In the genomic region with DNA sequence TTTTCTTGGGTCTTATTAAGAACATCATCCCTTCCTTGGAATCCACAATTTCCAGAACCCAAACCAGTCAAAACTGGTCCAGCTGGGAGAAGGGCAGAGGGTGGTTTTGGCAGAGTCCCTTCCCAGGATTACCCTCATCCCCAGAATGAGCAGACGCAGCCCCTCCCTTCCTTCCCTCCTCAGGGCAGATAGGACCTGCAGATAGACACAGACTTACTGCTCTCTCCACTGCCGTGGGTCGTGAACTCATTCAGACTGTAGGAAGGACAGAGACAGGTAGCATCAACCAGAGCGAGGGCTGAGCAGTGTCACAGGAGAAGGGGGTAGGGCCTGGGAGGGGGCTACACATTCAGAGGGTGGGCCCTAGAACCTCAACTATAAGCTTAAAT, we compare ENCODE assay signal across 15 mouse cellular contexts. TPM values are rescaled to one million over a fixed set of nuclear protein-coding genes. Genes with fewer than 3 reads are reported as not detected.
DNase-seq lines count a peak whose midpoint lies in the region; ATAC-seq and TF ChIP-seq lines count a peak whose summit lies in the region.
"Had no signal": no experiment of that assay in that cellular context is flagged by ENCODE, and none has a peak within 500 bp of the region (broad histone marks: within the 10 kb centered on the region; RNA-seq: fewer than 3 reads in every experiment).

No protein-coding gene starts in this region.

- TF ChIP-seq EP300 in heart, adult 2 months (IDR thresholded peaks at IDR 0.05; ENCODE audit: insufficient read depth, low read depth, low read length): no peak
- no peak for TF ChIP-seq EP300 in stomach, postnatal 0 days (optimal IDR thresholded peaks at IDR 0.05)

- intact Hi-C loops in heart, adult 2 months (cut with DNase I): no loop called here
- intact Hi-C loops in left cerebral cortex, adult 2 months (cut with DNase I): no loop called here

- no peaks in the 10 kb centered on the region for H3K27me3 ChIP-seq in heart, adult 2 months (ENCODE audit: control insufficient read depth, insufficient read depth, low read length)
- no peaks in the 10 kb centered on the region for H3K27me3 ChIP-seq in kidney, embryonic 15.5 days
- no peaks in the 10 kb centered on the region for H3K27me3 ChIP-seq in megakaryocyte, embryonic 14.5 days (replicated peaks)
- no peaks in the 10 kb centered on the region for H3K27me3 ChIP-seq in stomach, postnatal 0 days (ENCODE audit: control insufficient read depth, insufficient read depth, low read length)

- H3K4me3 ChIP-seq in heart, adult 2 months: no peak overlapping the region; the same call in 1 of the 2 replicates
- H3K4me3 ChIP-seq in kidney, embryonic 15.5 days (replicated peaks): no peak overlapping the region
- peak overlapping the region; percentile 29 for H3K4me3 ChIP-seq in megakaryocyte, embryonic 14.5 days (replicated peaks)
- no peak overlapping the region for H3K4me3 ChIP-seq in stomach, postnatal 0 days (ENCODE audit: low read depth, low read length)
- H3K4me3 ChIP-seq in left cerebral cortex, adult 2 months: no peak overlapping the region

- no peaks in the 10 kb centered on the region for H3K9me3 ChIP-seq in kidney, embryonic 15.5 days (replicated peaks)
- H3K9me3 ChIP-seq in megakaryocyte, embryonic 14.5 days: no peaks in the 10 kb centered on the region
- no peaks in the 10 kb centered on the region for H3K9me3 ChIP-seq in stomach, postnatal 0 days (ENCODE audit: control insufficient read depth, low read length)

- H3K9ac ChIP-seq in heart, adult 2 months (ENCODE audit: low read depth, low read length): no peak overlapping the region
- H3K9ac ChIP-seq in kidney, embryonic 15.5 days: no peak overlapping the region
- no peak overlapping the region for H3K9ac ChIP-seq in stomach, postnatal 0 days (ENCODE audit: low read length)
- H3K9ac ChIP-seq: forebrain, postnatal 0 days had no signal

- peaks cover 2% of the 10 kb centered on the region; the same call in 1 of the 2 replicates for H3K36me3 ChIP-seq in heart, adult 2 months (ENCODE audit: control insufficient read depth, insufficient read depth, low read length)
- peaks cover 70% of the 10 kb centered on the region for H3K36me3 ChIP-seq in kidney, embryonic 15.5 days
- peaks cover 91% of the 10 kb centered on the region for H3K36me3 ChIP-seq in megakaryocyte, embryonic 14.5 days (replicated peaks; ENCODE audit: low read length)
- peaks cover 13% of the 10 kb centered on the region for H3K36me3 ChIP-seq in stomach, postnatal 0 days (ENCODE audit: control insufficient read depth, insufficient read depth, low read length)

- peaks cover 25% of the 10 kb centered on the region for H3K4me1 ChIP-seq in heart, adult 2 months (ENCODE audit: control insufficient read depth, insufficient read depth, low read length)
- peaks cover 57% of the 10 kb centered on the region for H3K4me1 ChIP-seq in kidney, embryonic 15.5 days
- H3K4me1 ChIP-seq in megakaryocyte, embryonic 14.5 days: peaks cover 46% of the 10 kb centered on the region
- H3K4me1 ChIP-seq in stomach, postnatal 0 days (replicated peaks; ENCODE audit: control insufficient read depth, insufficient read depth): 0 out of 2 replicates have a peak, but pooled peaks cover 3% of the 10 kb centered on the region

- WGBS in heart, adult 2 months: 48% methylated on average over 4 of the region's 4 CpGs
- 72% methylated on average over 4 of the region's 4 CpGs for WGBS in kidney, embryonic 15.5 days
- 68% methylated on average over 4 of the region's 4 CpGs for WGBS in stomach, postnatal 0 days

- 0 out of 2 replicates have a peak overlapping the region, but pooled peaks have one; percentile 21 for H3K4me2 ChIP-seq in kidney, embryonic 15.5 days
- no peak overlapping the region for H3K4me2 ChIP-seq in stomach, postnatal 0 days (replicated peaks; ENCODE audit: low read depth)

- H3K27ac ChIP-seq in heart, adult 2 months: peak overlapping the region; percentile 77
- peak overlapping the region; percentile 72; the same call in 1 of the 2 replicates for H3K27ac ChIP-seq in kidney, embryonic 15.5 days
- 0 out of 2 replicates have a peak overlapping the region, but pooled peaks have one; percentile 18 for H3K27ac ChIP-seq in stomach, postnatal 0 days (replicated peaks)
- H3K27ac ChIP-seq in left cerebral cortex, adult 2 months: no peak overlapping the region

- DNase-seq in heart, adult 2 months: no peak
- no peak for DNase-seq in heart, adult 18-20 months
- no peak for DNase-seq in kidney, adult 11 months
- DNase-seq in stomach, postnatal 0 days (ENCODE audit: low spot score): no peak
- DNase-seq in left cerebral cortex, adult 2 months (ENCODE audit: extremely low spot score in 1 of 2, low spot score in 2 of 2): no peak

- no peak for ATAC-seq in kidney, embryonic 15.5 days (replicated peaks; ENCODE audit: low FRiP score)
- no peak for ATAC-seq in megakaryocyte, adult 5-6 weeks (ENCODE audit: poor library complexity, severe bottlenecking)
- ATAC-seq in stomach, postnatal 0 days (ENCODE audit: low FRiP score, low TSS enrichment): no peak
- ATAC-seq: hindbrain, embryonic 16.5 days had no signal

- TF ChIP-seq CTCF in heart, adult 2 months (IDR thresholded peaks at IDR 0.05): no peak
- TF ChIP-seq CTCF in stomach, postnatal 0 days (IDR thresholded peaks at IDR 0.05; ENCODE audit: low read depth): no peak
- TF ChIP-seq CTCF in left cerebral cortex, adult 2 months (IDR thresholded peaks at IDR 0.05): no peak

- H3K79me2 ChIP-seq in heart, adult 2 months (replicated peaks; ENCODE audit: control insufficient read depth, insufficient read depth, low read length): no peaks in the 10 kb centered on the region

- TF ChIP-seq POLR2A in heart, adult 2 months (IDR thresholded peaks at IDR 0.05; ENCODE audit: insufficient read depth, low read depth, low read length): no peak

RNA-seq across cellular contexts. Expression of gene Csf3, which starts 10.0 kb away (rescaled TPM):
- total RNA-seq in heart, adult 2 months (2021): not detected
- not detected in 2 replicates for polyA plus RNA-seq in heart, adult 2 months (2012; rRNA removed)
- total RNA-seq in heart, adult 18-20 months (2021): not detected
- 0.23 TPM in 1 of 2 replicates, not detected in the other for polyA plus RNA-seq in kidney, embryonic 15.5 days (2015; fragmentation: Nextera tagmentation; extraction: Ambion mirVana)
- polyA plus RNA-seq in megakaryocyte, embryonic 14.5 days (2012; ENCODE audit: insufficient read depth, low replicate concordance): not detected in 2 replicates
- total RNA-seq in megakaryocyte, adult 5-6 weeks (2015): not detected in 2 replicates
- not detected in 2 replicates for total RNA-seq in megakaryocyte, adult 5-6 weeks (2017)
- polyA plus RNA-seq in stomach, postnatal 0 days (2015; fragmentation: Nextera tagmentation; extraction: Ambion mirVana): 0.08 and 0.11 TPM in 2 replicates
- total RNA-seq in left cerebral cortex, adult 2 months (2021): not detected
- total RNA-seq: adrenal gland, postnatal 36 days; forebrain, postnatal 0 days; gastrocnemius, postnatal 25 days; left cerebral cortex, postnatal 36 days had no signal
- polyA plus RNA-seq: C2C12; forebrain, postnatal 0 days; hindbrain, embryonic 16.5 days; midbrain, embryonic 14.5 days had no signal

RNA-seq across cellular contexts. Expression of gene Med24, which starts 18.2 kb away (rescaled TPM):
- 10 to 100 TPM; 41.6 to 48.1 TPM for total RNA-seq in heart, adult 2 months (2021)
- 54.5 and 65.2 TPM in 2 replicates for polyA plus RNA-seq in heart, adult 2 months (2012; rRNA removed)
- total RNA-seq in heart, adult 18-20 months (2021): 10 to 100 TPM; 42.0 to 44.2 TPM
- 58.2 and 64.7 TPM in 2 replicates for polyA plus RNA-seq in kidney, embryonic 15.5 days (2015; fragmentation: Nextera tagmentation; extraction: Ambion mirVana)
- 40.2 and 55.7 TPM in 2 replicates for polyA plus RNA-seq in megakaryocyte, embryonic 14.5 days (2012; ENCODE audit: insufficient read depth, low replicate concordance)
- 17.9 and 21.5 TPM in 2 replicates for total RNA-seq in megakaryocyte, adult 5-6 weeks (2015)
- 22.6 and 31.3 TPM in 2 replicates for total RNA-seq in megakaryocyte, adult 5-6 weeks (2017)
- polyA plus RNA-seq in stomach, postnatal 0 days (2015; fragmentation: Nextera tagmentation; extraction: Ambion mirVana): 16.5 and 18.7 TPM in 2 replicates
- total RNA-seq in left cerebral cortex, adult 2 months (2021): 100 to 1,000 TPM; 126 to 134 TPM

RNA-seq across cellular contexts. Expression of gene Psmd3, which starts 28.7 kb away (rescaled TPM):
- 100 to 1,000 TPM in 1 of 2 experiments, 10 to 100 TPM in 1; 89.5 to 105 TPM for total RNA-seq in heart, adult 2 months (2021)
- 144 and 173 TPM in 2 replicates for polyA plus RNA-seq in heart, adult 2 months (2012; rRNA removed)
- 100 to 1,000 TPM in 1 of 2 experiments, 10 to 100 TPM in 1; 99.2 to 107 TPM for total RNA-seq in heart, adult 18-20 months (2021)
- 262 and 280 TPM in 2 replicates for polyA plus RNA-seq in kidney, embryonic 15.5 days (2015; fragmentation: Nextera tagmentation; extraction: Ambion mirVana)
- 128 and 167 TPM in 2 replicates for polyA plus RNA-seq in megakaryocyte, embryonic 14.5 days (2012; ENCODE audit: insufficient read depth, low replicate concordance)
- 21.7 and 22.6 TPM in 2 replicates for total RNA-seq in megakaryocyte, adult 5-6 weeks (2015)
- total RNA-seq in megakaryocyte, adult 5-6 weeks (2017): 34.6 and 43.1 TPM in 2 replicates
- 120 and 122 TPM in 2 replicates for polyA plus RNA-seq in stomach, postnatal 0 days (2015; fragmentation: Nextera tagmentation; extraction: Ambion mirVana)
- 100 to 1,000 TPM; 132 TPM for total RNA-seq in left cerebral cortex, adult 2 months (2021)

RNA-seq across cellular contexts. Expression of gene Thra, which starts 29.4 kb away (rescaled TPM):
- 100 to 1,000 TPM; 103 to 105 TPM for total RNA-seq in heart, adult 2 months (2021)
- 89.4 and 104 TPM in 2 replicates for polyA plus RNA-seq in heart, adult 2 months (2012; rRNA removed)
- 100 to 1,000 TPM in 1 of 2 experiments, 10 to 100 TPM in 1; 99.7 to 103 TPM for total RNA-seq in heart, adult 18-20 months (2021)
- 21.7 and 26.9 TPM in 2 replicates for polyA plus RNA-seq in kidney, embryonic 15.5 days (2015; fragmentation: Nextera tagmentation; extraction: Ambion mirVana)
- 37.6 and 38.9 TPM in 2 replicates for polyA plus RNA-seq in megakaryocyte, embryonic 14.5 days (2012; ENCODE audit: insufficient read depth, low replicate concordance)
- 10.0 and 11.6 TPM in 2 replicates for total RNA-seq in megakaryocyte, adult 5-6 weeks (2015)
- 8.0 and 9.0 TPM in 2 replicates for total RNA-seq in megakaryocyte, adult 5-6 weeks (2017)
- polyA plus RNA-seq in stomach, postnatal 0 days (2015; fragmentation: Nextera tagmentation; extraction: Ambion mirVana): 24.0 and 24.5 TPM in 2 replicates
- total RNA-seq in left cerebral cortex, adult 2 months (2021): 100 to 1,000 TPM; 730 to 768 TPM

RNA-seq across cellular contexts. Expression of gene Gsdma, which starts 46.9 kb away (rescaled TPM):
- not detected for total RNA-seq in heart, adult 2 months (2021)
- polyA plus RNA-seq in heart, adult 2 months (2012; rRNA removed): 0.04 TPM in 1 of 2 replicates, not detected in the other
- total RNA-seq in heart, adult 18-20 months (2021): under 1 TPM; 0.10 TPM
- polyA plus RNA-seq in kidney, embryonic 15.5 days (2015; fragmentation: Nextera tagmentation; extraction: Ambion mirVana): 0.06 and 0.13 TPM in 2 replicates
- polyA plus RNA-seq in megakaryocyte, embryonic 14.5 days (2012; ENCODE audit: insufficient read depth, low replicate concordance): 2.2 and 3.4 TPM in 2 replicates
- total RNA-seq in megakaryocyte, adult 5-6 weeks (2015): 0.25 TPM in 1 of 2 replicates, not detected in the other
- total RNA-seq in megakaryocyte, adult 5-6 weeks (2017): not detected in 2 replicates
- 79.6 and 83.7 TPM in 2 replicates for polyA plus RNA-seq in stomach, postnatal 0 days (2015; fragmentation: Nextera tagmentation; extraction: Ambion mirVana)
- total RNA-seq in left cerebral cortex, adult 2 months (2021): not detected
- total RNA-seq: adrenal gland, postnatal 36 days; forebrain, postnatal 0 days; left cerebral cortex, postnatal 36 days had no signal
- polyA plus RNA-seq: C2C12; midbrain, embryonic 14.5 days had no signal
